Mouse (Mus musculus) embryo, embryonic 11 days (tissue): ENCODE measurements around the gene Gm13275.
A peak's percentile ranks its signal among the peaks of the same experiment; 100 is the strongest.
"Not testable (repeated sequence)": the region's sequence is repeated elsewhere in the genome, so short reads cannot be mapped to it uniquely, and the experiment has no call there.

Experiments used
- DNase-seq: peaks from one replicate; pipeline ENCODE4 v3.0.0-alpha.2; 2015

Gm13275 gene

DNA sequence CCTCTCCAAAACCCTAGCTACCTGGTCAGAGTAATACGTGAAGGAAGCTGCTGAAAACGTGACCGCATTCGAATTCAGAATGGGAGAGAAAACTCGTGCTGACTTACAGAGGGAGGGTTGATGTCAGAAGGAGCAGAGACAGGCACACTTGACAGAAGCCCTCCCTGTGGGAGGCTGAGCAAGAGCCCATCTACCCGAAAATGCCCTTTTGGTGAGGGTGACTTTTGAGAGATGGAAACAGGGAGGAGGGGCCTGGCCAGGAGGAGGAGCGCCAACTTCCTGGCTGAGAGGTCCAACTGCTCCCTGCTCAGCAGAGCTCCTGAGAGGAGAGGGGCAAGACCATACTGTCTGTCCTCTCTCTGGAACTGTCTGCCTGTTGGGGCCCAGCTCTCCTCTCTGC is 5.1 kb downstream of the Gm13275 start, which contains the start of gene Gm13285:
TSS of gene Gm13285 (plus strand) at position 301 of the 400 bp plus-strand sequence.
- DNase-seq = not testable (repeated sequence)

DNA sequence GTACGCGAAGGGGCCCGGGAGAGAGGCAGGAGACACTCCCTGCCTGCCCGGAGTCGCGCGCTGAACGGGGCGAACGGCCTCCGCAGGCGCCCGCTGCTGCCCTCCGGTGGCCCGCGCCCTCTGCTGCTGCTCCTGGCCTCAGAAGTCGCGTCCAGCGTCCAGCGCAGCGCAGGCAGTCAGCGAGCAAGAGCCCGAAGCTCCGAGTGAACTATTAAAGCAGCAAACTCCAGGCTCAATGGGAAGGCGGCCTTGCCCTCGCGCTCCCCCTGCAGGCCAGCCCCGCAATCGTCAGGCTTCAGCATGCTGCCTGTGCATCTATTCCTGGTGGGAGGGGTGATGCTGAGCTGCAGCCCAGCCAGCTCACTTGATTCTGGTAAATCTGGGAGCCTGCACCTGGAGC is 8.7 kb downstream of the Gm13275 start, which contains the start of gene Gm13287:
TSS of gene Gm13287 (plus strand) at position 301 of the 400 bp plus-strand sequence.
- not testable (repeated sequence) for DNase-seq

DNA sequence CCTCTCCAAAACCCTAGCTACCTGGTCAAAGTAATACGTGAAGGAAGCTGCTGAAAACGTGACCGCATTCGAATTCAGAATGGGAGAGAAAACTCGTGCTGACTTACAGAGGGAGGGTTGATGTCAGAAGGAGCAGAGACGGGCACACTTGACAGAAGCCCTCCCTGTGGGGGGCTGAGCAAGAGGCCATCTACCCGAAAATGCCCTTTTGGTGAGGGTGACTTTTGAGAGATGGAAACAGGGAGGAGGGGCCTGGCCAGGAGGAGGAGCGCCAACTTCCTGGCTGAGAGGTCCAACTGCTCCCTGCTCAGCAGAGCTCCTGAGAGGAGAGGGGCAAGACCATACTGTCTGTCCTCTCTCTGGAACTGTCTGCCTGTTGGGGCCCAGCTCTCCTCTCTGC is 10.9 kb downstream of the Gm13275 start, which contains the start of gene Gm13288:
TSS of gene Gm13288 (plus strand) at position 301 of the 400 bp plus-strand sequence.
- DNase-seq = not testable (repeated sequence)

DNA sequence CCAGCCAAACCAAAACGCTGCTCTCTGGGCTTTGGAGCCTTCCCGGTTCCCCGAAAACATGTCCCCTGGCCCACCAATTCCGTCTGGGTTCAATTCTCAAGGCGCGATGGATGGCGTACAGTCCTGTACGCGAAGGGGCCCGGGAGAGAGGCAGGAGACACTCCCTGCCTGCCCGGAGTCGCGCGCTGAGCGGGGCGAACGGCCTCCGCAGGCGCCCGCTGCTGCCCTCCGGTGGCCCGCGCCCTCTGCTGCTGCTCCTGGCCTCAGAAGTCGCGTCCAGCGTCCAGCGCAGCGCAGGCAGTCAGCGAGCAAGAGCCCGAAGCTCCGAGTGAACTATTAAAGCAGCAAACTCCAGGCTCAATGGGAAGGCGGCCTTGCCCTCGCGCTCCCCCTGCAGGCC is 11.5 kb downstream of the Gm13275 start:
- not testable (repeated sequence) for DNase-seq

DNA sequence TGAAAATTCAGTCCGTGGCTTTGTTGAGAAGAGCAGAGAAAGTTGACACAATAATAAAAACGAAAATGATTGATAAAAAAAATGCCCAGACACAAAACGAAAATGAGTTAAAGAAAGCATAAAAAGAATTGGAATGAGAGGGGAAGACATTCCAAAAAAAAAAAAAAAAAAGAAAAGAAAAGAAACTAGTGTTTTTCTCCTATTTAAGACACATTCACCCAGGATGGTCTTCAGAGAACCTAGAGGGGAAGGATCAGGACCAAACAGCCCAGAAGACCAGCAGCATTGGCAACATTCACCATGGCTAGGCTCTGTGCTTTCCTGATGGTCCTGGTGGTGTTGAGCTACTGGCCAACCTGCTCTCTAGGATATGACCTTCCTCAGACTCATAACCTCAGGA is 21.6 kb downstream of the Gm13275 start, which contains the start of gene Ifna7:
TSS of gene Ifna7 (plus strand) at position 301 of the 400 bp plus-strand sequence.
- DNase-seq = no peak

DNA sequence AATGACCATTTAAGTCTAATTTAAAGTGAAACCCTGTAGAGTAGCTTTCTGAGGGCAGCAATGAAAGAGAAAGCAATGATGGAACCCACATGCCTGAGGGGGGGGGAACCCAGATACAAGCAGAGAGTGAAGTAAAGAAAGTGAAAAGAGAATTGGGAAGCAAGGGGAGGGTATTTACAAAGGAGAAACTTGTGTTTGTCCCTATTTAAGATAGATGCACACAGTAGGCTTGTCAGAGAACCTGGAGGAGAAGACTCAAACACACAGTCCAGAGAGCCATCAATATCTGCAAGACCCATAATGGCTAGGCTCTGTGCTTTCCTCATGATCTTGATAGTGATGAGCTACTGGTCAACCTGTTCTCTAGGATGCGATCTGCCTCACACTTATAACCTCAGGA is 25.4 kb downstream of the Gm13275 start, which contains the start of gene Ifna11:
TSS of gene Ifna11 (plus strand) at position 301 of the 400 bp plus-strand sequence.
- DNase-seq = no peak

DNA sequence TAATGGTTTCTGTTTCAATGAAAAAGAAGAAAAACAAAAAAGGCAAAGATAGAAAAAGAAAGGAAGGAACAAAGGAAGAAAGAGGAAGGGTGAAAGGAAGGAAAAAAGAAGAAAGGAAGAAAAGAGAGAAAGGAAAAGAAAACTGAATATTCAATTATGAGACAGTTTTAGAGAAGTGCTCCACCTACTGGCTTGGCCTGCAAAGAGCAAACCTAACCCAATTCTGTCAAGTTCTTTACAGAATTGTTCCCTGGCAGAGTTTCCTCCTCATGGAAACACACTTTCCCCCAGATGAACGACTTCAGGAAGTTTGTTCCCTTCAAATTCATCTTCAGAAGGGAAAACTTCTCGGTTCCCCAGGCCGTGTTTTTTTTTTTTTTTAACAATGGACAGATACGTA is 28.7 kb downstream of the Gm13275 start:
- DNase-seq = peak; percentile 37

DNA sequence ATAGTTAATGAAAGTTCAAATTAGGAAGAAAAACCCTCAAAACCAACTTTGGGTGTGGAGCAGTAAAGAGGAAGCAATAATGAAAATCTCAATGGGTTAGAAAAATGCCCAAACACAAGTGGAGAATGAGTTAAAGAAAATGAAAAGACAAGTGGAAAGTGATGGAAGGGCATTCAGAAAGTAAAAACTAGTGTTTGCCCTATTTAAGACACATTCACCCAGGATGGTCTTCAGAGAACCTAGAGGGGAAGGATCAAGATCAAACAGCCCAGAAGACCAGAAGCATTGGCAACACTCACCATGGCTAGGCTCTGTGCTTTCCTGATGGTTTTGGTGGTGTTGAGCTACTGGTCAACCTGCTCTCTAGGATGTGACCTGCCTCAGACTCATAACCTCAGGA is 32.8 kb downstream of the Gm13275 start, which contains the start of gene Ifna6:
TSS of gene Ifna6 (plus strand) at position 301 of the 400 bp plus-strand sequence.
- not testable (repeated sequence) for DNase-seq

DNA sequence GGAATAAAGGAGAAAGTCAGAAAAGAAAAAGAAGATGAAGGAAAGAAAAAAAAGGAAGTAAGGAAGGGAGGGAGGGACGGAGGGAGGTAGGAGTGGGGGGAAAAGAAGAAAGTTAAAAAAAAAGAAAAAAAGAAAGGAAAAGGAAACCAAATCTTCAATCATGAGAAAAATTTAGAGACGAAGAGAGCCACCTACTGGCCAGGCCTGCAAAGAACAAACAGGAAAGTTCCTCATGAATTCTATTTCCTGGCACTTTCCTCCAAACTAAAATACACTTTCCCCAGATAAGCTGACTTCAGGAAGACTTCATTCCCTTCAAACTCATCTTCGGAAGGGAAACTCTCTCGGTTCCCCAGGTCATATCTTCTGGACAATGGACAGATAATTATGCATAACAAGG is 36.2 kb downstream of the Gm13275 start:
- peak; percentile 39 for DNase-seq

DNA sequence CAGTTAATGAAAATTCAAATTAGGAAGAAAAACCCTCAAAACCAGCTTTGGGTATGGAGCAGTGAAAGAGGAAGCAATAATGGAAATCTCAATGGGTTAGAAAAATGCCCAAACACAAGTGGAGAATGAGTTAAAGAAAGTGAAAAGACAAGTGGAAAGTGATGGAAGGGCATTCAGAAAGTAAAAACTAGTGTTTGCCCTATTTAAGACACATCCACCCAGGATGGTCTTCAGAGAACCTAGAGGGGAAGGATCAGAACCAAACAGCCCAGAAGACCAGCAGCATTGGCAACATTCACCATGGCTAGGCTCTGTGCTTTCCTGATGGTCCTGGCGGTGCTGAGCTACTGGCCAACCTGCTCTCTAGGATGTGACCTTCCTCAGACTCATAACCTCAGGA is 40.9 kb downstream of the Gm13275 start, which contains the start of gene Ifna5:
TSS of gene Ifna5 (plus strand) at position 301 of the 400 bp plus-strand sequence.
- not testable (repeated sequence) for DNase-seq

DNA sequence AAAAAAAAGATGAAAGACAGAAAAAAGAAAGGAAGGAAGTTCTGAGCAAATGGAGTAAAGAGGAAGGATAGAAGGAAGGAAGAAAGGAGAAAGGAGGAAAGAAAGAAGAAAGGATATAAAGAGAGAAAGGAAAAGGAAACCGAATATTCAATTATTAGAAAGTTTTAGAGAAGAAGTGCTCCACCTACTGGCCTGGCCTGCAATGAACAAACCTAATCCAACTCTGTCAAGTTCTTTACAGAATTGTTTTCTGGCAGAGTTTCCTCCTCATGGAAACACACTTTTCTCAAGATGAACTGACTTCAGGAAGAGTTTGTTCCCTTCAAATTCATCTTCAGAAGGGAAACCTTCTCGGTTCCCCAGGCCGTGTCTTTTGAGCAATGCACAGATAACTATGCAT is 44.5 kb downstream of the Gm13275 start:
- peak; percentile 28 for DNase-seq

DNA sequence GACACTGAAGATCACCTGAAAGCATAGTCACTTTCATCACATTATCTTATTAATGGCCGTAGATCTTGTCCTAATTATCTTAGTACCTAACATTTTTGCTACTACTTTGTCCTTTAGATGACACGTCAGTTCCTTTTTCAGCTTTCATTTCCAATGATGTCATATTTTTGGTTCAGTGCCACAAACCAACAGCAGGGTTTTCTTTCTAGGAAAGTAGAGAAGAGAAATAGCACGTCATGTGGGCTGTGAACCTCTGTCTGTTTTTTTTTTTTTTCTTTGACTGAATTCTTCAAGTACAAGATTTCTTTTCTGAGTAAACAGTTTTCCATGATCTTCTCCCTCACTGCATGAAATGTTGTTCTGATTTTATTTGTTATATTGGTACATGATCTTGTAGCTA is 45.8 kb downstream of the Gm13275 start:
- no peak for DNase-seq

DNA sequence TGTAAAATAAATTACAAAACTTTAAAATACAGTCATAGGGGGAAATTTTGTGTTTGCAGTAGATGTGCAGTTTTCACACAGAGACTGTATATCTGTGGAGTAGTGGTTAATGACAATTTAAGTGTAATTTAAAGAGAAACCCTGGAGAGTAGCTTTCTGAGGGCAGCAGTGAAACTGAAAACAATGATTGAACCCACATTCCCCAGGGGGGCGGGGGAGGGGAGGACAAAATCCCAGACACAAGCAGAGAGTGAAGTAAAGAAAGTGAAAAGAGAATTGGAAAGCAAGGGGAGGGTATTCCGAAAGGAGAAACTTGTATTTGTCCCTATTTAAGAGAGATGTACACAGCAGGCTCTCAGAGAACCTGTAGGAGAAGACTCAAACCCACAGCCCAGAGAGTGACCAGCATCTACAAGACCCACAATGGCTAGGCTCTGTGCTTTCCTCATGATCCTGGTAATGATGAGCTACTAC is 47.2 kb downstream of the Gm13275 start, which contains the start of gene Ifna4:
TSS of gene Ifna4 (plus strand) at position 424 of the 474 bp plus-strand sequence.
- no peak for DNase-seq
